Mouse (Mus musculus): Measurements from ENCODE around the gene Grid2.
A peak's percentile ranks its signal among the peaks of the same experiment; 100 is the strongest.

Gene Grid2

DNA sequence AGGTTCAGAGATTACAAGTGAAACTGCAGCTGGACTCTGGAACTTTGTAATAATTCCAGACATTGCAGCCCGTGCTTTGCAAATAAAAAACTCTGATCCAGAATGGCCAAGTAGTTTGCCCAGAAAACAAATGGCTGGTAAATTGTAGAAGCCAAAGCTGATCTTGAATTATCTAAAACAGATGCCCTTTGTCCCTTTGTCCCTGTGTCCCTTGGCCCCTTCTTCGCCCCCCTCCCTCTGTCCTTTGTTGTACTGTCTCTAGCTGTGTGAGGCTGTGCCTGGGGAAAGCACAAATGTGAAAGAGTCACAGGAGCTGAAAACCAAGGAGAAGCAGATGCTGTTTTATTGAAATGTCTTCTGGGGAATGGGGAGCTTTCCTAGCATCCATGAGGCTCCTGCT is 1341.2 kb downstream of the Grid2 start:
- DNase-seq (ENCODE audit: low spot score in 2 of 2), result no peak

DNA sequence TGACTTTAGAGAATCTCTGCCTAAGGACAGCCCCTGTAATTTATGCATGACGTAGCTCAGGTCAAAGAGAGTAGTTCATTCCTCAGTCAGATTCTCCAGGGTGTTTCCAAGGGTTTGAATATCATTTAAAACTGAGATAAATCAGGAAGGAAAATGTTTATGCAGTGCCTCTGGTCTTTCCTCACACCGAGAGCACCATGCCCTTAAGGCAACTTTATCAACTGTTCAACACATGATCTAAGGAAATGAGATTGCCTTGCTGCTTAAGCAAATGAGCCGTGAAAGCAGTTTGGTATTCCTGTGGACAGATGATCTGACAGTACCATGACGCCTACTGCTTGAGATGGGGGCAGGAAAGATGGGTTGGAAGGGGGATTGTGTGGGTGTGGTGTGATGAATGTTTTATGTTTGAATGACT is 1342.5 kb downstream of the Grid2 start:
- no peak for DNase-seq (ENCODE audit: low spot score in 2 of 2)

DNA sequence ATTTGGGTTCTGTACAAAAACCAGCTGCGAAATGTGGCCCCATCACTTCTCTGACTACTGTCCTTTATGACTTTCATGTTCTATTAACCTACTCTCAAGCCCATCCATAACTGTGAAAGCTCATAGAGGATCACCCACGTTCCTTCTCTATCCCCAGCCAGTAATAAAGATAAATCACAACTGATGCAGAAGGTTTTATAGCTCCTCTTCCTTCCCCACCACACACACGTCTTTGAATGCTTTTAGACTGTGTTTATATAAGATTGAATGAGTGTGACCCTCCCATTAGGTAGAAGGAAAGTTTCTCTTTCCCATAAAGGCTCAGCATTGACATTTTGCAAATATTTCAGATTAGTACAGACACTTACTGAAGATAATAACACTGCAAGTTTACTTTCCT is 1350.1 kb downstream of the Grid2 start:
- DNase-seq (ENCODE audit: low spot score in 2 of 2), result no peak

DNA sequence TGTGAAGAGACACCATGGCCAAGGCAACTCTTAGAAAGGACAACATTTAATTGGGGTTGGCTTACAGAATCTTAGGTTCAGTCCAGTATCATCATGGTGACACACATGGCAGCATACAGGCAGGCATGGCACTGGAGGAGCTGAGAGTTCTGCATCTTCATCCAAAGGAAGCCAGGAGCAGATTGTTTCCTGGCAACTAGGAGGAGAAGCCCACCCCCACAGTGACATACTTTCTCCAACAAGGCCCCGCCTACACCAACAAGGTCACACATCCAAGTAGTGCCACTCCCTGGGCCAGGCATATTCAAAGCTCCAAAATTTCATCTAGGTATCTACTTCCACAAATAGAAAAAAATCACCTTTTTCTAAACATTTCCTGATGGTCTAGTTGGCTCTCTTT is 1351.4 kb downstream of the Grid2 start:
- no peak for DNase-seq (ENCODE audit: low spot score in 2 of 2)

DNA sequence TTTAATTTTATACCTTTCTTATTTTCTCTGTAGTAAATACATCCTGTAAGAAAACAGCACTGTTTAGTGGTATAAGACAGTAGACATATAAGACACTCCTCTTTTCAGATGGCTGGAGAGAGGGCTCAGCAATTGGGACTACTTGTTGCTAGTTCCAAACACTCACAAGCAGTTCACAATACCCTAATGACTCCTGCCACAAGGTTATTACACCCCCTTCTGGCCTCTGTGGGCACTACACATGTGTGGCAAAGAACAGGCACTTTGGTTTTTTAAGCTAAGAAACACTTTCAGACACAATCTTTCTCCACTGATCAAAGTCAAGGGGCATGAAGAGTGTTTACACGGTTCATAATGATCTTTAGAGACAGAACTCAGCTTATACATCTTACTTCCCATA is 1352.3 kb downstream of the Grid2 start:
- DNase-seq (ENCODE audit: low spot score in 2 of 2), result no peak

DNA sequence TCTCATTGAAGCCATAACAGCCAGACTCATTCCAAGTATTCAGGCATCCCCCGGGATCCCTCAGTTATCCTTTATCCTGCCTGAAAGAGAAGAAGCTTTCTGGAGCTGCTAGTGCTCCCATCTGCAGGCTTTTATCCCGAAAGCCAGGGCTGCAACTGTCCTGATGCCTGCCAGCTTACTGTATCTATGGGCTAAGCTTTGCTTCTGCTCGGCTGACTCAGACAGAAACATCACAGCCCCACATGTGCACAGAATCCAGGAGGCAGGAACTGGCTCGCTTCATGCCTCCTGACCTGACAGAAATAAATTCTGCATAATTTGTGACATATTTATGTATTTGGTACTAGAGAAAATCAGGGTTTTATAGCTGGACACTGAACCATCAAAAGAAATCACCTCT is 1361.2 kb downstream of the Grid2 start:
- DNase-seq (ENCODE audit: low spot score in 2 of 2), result no peak

DNA sequence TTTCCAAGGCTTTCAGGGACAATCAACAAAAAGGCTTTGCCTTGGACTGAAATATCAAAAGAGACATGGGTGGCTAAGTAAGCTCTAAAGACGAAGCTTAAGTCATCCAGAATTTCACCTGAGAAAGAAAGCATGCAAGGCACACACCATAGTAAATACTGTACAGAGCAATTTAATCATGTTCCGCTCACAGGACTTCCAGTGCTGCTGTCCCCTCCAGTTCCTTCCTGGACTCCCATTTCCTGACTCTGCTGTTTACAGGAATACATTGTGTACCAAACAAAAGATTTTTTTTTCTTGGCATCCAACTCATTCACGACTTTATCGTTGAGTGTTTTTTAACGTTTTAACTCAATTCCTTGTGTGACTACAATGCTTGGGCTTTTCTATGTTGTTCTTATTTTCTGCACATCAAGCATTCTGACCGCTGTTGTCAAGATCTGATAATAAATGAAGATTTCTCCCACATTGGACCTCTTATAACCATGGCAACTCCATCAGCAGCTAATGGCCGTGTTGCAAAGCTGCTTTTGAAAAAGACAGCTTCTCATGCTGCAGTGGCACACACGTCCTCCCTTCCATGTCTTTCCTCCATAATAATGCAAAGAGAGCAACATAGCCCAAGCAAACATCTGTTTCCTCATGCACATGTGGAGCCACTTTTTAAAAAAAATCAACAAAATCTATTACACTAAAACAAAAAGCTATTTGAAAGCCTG is 1361.9 kb downstream of the Grid2 start:
- no peak for DNase-seq (ENCODE audit: low spot score in 2 of 2)

DNA sequence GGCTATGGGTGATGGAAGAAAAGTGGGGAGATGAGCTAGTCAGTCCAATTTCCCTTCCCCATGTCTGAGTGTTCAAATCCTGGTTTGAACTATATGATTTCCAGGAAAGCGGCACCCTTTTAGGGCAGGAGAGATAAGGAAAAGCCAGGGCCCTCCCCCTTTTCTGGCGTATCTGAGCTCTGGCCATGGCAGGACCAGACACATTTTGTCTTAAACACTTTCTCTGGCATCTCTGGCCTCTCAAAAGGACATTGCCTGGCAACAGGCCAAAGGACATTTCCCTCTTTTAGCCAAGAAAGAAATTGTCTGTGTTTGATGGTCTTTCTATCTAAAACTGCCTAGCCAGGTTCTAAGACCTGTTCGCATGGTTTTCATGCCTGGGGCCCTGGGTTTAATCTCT is 1367.7 kb downstream of the Grid2 start:
- no peak for DNase-seq (ENCODE audit: low spot score in 2 of 2)

DNA sequence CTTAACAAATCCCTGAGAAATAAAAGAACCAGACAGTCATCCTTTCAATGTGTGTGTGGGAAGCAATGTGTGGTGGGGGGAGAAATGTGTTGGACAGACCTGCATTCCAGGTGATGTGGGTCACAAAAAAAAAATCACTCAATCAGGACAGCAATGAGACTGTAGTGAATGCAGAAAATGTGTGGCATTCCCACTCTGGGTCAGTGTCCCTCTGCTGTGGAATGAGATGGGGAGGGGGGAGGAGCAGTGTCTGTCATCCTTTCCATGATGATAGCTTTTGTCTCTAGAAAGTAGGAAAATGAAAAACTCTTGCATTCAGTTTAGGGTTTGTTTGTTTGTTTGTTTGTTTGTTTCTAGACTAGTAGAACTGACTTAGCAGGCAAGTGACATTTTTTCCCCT is 1392.0 kb downstream of the Grid2 start:
- DNase-seq (ENCODE audit: low spot score in 2 of 2), result no peak

DNA sequence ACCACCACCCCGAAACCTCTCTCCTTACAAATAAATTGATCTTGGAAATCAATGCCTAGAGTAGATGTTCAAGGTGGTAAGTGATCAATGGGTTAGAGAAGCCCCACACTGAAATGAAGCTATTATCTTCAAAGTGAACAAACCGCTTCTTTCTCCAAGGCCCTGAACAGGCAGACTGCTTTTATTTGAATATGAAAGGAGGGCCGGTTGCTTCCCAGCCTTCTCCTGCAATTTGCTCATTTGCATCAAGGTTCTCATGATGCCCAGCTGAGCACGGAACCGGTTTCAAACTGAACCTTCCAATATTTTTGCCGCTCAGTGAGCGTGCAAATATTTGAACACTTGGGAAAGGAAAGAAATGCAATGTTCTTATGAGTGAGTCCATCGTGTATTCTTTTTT is 1392.5 kb downstream of the Grid2 start:
- DNase-seq (ENCODE audit: low spot score in 2 of 2), result no peak

DNA sequence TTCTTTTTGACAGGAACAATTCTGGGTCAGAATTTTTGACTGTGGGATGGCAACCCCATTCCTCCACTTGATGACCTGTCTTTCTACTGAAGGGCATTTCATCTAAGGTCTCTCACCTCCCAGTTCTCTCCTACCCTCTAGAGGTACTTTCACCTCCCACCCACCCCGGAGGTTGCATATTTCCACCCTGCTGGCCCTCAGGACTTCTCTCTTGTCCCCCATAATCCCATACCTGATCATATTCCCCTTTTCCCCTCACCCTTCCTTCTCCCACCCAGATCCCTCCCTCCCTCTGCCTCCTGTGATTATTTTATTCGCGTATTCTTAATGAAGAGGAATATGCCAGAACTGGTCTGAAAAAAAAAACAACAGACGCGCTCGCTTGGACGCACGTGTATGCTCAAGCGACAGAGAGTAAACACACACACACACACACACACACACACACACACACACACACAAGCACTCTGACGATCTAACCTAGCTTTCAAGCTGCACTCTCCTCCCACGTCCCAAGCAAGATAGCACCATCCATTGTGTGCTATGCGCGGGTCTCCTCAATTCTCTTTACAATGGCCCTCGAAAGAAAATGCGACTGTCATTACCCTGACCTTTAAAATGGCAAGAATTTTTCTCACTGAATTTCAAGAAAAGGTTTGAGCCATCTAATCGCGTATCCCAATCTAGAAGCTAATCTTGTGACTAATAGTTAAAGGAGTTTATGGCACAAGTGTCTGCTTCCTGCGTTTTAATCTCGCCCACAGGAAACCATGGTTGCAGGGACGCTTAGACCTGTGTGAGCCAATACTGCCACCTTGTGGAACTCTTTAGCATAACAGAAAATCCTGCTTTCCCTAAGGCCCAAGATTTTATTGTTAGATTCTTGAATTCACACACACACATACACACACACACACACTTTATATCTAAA is 1393.9 kb downstream of the Grid2 start:
- DNase-seq (ENCODE audit: low spot score in 2 of 2), result peak; percentile 22 to 31

DNA sequence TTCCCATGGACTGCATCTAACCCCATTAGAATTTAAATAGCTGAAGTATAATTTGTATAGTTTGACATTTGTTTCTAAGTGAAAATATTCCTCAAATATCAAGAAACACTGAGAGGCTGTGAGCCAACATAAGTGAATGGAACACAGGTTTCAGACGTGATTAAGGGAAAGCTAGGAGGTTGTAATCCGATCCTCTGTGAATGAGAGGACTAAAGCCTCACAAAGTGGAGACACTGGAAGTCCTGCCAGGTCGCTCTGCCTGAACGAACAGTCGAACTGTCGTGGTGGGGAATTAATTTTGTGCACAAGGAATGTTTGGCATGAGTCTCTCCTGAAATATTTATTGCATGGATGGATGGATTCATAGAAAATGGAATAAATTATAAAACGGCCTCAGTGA is 1395.1 kb downstream of the Grid2 start:
- DNase-seq (ENCODE audit: low spot score in 2 of 2), result no peak

DNA sequence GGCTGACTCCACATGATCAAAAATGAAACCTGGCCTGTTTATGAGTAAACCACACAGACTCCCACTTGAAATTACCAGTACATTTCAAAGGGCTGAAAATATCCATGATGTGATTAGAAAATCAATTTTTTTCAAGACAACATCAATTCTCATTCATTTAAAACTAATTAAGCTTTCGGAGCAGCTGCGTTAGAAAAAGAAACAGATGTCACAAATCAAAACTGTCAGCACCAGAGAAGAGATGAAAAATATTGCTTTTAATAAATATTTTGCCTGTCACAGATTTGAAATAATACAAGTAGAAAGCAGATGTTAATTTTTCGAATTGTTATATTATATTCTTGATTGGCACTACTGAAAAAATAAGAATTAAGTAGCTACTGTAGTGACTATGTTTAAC is 1415.3 kb downstream of the Grid2 start:
- DNase-seq (ENCODE audit: low spot score in 2 of 2), result no peak

DNA sequence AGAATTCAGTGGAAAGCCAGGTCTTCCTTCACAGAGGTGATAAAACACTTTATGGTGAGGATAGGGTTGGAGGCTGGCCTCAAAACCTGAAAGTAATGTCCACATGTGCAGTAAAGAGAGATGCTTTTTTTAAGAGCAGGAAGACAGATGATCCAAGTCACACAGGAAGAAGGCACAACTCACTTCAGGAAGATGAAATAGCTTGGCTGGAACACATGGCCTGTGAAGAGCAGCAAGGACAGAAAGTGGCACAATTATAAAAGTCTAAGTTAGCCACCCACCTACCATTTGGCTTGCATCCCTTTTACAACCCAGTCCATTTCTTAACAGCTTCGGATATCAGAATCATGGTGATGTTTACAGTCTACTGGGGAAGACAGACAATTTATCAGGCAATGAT is 1423.1 kb downstream of the Grid2 start:
- DNase-seq (ENCODE audit: low spot score in 2 of 2), result no peak

DNA sequence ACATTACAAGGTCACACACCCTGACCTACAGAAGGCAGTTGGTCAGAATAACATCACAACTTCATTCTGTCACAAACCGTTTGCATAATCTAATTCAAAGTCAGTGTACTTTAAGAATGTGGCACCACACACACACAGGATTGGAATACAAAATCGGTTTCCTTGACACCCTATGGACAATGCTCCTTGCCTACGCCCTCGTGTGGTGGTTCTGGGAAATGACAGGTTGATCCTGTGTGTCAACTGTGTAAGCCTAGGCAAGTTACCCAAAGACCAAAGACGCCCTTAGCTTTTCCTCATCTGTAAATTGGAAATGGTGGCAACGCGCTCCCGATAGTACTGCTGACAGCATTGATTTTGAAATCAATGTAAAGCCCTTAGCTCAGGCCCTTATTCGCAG is 1428.3 kb downstream of the Grid2 start:
- peak; percentile 31 to 38 for DNase-seq (ENCODE audit: low spot score in 2 of 2)

DNA sequence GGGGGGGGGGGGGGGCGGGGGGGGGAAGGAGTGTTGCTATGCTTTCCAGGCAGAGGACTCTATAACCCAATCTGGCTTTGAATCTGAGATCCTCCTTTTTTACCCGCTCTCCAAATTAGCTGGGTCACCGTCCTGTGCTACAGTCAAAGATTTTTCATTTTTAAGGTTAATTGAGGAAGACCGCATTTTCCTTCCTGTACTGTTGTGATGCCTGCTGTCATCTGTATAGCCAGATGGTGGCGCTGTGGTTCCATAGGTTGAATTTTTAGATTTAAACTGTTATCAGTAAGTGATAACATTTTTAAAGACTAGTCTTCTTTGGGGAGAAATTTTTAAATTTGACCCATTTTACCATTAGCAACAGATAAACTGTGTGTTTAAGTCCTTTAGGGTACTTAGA is 1429.3 kb downstream of the Grid2 start:
- DNase-seq (ENCODE audit: low spot score in 2 of 2), result peak in 1 of 2 experiments; percentile 58

DNA sequence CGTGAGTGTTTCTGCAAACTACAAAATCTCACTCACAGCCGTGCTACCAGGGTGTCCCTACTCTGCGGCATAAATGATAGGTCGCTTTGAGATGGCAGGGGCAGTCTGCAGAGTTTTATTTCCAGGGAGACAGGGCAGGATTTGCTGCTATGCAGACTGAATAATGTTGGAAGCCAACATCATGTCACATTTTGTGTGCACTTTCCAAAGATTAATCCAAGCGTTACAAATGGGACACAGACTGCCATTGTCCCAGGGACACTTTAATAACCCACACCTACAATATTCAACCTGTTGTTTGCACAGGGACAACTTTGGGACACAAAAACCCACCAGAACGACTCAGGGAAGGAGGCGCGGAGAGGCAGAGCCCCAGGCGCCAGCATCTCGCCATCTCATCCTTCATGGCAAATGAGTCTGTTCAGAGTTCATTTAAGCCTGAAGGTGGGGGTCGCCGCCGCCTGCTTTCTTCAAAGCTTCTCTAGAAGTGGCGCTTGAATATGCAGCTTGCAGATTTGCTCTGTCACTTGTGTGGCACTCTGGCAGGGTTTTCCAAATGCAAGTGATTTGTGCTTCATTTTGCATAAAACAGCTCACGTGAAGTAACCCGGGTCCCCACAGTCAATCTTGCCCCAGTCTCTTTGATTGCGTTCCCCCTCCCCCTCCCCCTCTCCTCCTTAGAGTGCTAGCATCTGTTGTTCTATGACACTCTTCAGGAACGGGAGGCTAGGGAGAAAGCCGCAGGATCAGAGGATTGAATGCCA is 1432.7 kb downstream of the Grid2 start:
- no peak for DNase-seq (ENCODE audit: low spot score in 2 of 2)

DNA sequence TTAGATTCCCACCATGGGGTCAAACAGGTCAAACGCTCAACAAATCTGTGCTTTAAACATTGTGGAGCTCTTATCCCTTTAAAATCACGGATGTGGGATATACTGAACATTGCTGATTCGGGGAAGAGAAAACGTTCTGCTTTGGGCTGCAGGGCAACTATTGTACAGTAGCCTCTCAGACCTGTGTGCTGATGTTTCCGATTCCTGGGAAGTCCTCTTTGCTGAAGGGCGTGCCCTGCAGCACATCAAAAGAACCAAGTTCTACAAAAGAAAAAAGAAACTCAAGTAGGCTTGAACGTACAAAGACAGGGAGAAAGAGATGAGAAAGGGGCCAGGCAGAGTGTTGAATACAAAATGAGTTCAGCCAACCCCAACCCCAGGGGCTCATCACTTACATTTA is 1439.0 kb downstream of the Grid2 start:
- DNase-seq (ENCODE audit: low spot score in 2 of 2), result no peak

DNA sequence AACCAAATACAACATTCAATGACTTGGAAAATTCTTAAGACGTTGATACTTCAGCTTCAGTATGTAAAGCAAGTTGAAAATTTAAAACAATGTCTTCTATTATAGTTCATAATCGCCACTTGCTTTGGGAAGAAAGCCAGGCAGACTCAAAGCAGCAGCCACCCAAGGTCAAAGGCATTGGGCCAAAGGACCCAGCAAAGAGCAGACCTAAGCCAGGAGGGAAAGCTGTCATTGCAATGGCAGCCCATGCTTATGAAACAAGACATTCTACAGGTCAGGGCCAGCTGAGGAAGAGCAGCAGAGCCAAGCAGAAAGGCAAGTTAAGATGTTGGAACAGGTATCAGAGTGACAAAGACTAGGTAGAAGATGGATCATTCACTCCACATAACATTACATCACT is 1448.0 kb downstream of the Grid2 start:
- no peak for DNase-seq (ENCODE audit: low spot score in 2 of 2)

DNA sequence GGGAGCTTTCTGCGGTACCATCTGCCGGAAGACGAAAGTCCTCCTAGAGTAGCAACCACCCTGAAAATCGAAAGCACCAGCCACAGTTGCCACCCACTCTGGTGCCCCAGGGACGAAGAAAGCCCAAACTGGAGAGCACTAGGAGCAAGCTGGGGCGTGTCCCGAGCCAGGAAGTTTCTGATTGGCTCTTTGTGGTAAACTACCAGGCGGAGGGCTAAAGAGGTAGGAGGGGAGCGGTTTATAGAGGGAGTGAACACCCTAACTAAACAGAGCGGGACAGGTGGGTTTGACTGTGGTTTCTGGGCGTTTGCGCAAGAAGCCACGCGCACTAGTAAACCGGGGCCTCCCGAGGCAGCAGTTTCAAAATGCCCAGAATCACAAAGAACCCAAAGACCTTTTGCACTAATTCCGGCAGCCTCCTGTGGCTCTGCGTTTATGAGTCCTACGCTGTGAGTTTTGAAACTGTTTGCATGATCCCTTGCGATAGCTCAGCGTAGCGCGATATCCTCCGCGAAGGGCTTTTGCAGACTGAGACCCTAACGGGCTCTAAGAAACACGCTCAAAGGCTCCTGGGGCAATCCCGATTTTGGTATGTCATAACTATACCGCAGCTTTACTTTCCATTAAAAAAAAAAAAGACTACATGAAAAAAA is 1472.2 kb downstream of the Grid2 start:
- DNase-seq (ENCODE audit: low spot score in 2 of 2), result no peak

DNA sequence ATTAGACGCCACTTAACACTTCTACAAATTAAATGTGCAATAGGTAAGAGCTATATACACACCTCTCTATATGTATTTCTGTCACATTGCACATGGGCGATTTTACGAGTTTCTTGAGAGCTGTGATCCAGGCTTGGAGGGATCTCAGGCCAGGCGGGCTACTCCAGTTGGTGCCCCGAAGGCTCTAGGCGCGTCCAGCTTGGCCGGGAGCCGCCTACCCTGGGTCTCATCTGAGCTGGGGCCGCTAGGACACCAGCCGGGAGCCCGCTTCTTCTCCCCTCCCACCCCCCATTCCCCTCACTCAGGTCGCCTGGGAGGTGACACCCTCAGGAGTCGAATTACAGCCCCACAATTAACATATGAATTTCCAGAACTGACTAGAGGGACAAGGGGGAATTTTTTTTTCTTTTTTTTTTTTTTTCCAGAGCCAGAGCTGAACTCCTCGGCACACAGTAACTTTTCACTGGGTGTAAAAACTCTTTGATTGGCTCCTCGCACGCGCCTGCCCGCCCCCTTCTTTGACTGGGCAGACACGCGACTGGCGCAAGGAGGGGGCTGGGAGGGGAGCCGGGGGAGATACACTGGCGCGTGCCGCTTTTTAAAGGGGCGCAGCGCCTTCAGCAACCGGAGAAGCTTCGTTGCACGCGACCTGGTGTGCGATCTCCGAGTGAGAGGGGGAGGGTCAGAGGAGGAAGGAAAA is 1473.0 kb downstream of the Grid2 start, which contains the start of gene Atoh1:
Gene Atoh1, plus strand, starts transcription at position 627 of the 700 bp plus-strand sequence.
- DNase-seq (ENCODE audit: low spot score in 2 of 2), result no peak
